Mouse (Mus musculus): ENCODE measurements around the gene Zzz3.
"Not testable (repeated sequence)": the region's sequence is repeated elsewhere in the genome, so short reads cannot be mapped to it uniquely, and the experiment has no call there.

Gene Zzz3

DNA sequence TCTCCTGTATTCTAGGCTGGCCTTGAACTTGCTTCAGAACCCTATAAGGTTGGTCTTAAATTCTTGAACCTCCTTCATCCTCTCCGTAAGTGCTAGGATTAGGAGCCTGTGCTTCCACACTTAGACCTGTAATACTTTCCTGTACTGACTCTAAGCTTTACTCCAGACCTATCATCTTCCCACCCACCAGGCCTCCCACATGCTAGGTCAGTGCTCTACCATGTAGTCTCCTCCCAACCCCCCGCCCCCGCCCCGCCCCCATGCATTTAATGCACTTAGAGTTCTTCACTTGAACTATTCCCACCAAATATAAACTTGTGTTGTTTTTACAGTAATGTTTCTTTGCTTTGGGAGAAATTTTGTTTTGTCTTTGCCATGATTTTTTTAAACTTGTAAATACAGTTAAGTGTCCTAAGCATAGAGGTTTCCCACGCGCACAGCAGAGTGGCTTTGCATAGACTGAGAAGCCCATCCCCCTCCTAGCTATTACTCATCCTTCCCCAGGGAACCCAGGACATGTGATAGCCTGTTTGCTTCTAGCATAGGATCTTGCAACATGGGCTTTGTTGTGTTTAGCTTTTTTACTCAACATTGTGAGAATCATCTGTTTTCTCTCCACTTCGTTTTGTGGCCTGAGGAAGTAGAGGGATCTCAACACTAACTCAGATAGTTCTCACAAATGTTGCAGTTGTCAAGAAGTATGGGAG is 6.8 kb downstream of the Zzz3 start:
- no peak for DNase-seq (ENCODE audit: extremely low spot score, low spot score)

DNA sequence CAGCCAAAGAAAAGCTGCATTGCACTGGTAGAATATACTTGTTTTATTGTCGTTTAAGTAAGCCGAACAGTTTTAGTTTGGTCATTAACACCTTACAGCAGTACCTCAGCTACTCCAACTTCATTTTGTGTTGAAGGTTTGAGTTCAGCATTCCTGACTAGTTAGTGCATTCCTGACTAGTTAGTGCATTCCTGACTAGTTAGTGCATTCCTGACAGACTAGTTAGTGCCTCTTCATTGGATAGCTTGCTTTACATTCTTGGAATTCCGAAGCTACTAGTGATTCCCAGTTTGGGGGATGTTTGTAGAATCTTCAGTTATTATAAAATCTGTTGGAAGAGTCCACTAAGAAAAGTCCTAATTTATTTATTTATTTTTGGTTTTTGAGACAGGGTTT is 7.4 kb downstream of the Zzz3 start:
- no peak for DNase-seq (ENCODE audit: extremely low spot score, low spot score)

DNA sequence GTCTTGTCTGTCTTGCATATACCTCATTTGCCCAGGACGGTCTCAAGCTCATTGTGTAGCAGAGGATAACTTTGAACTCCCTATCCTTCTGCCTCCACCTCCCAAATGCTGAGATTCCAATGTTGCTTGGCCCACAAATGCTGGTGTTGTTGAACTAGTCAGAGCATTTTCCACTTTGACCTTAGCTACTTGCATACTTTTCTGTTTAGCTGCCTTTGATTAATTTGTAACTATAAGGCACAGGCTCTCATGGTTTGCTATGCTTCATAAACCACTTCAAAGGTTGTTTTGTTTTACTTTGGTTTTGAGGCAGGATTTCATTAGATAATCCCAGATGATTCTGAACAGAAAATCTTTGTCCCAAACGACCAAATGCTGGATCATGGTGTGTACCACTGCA is 8.6 kb downstream of the Zzz3 start:
- no peak for DNase-seq (ENCODE audit: extremely low spot score, low spot score)

DNA sequence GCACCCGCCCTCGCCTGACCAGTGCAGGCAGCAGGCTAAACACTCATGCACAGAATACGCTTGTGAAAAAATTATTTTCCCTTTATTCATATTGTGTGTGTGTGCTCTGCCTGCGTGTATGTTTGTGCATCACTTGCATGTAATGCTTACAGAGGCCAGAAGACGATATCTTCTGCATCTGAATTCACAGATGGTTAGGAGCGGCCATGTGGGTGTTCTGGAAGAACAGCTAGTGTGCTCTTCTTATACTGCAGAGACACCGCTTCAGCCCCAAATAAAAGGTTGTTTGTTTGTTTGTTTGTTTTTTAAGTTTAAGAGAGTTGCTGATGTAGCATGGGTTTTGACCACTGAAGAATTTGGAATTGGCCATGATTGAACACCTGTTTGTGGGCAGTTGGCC is 10.1 kb downstream of the Zzz3 start:
- DNase-seq (ENCODE audit: extremely low spot score, low spot score) = no peak

DNA sequence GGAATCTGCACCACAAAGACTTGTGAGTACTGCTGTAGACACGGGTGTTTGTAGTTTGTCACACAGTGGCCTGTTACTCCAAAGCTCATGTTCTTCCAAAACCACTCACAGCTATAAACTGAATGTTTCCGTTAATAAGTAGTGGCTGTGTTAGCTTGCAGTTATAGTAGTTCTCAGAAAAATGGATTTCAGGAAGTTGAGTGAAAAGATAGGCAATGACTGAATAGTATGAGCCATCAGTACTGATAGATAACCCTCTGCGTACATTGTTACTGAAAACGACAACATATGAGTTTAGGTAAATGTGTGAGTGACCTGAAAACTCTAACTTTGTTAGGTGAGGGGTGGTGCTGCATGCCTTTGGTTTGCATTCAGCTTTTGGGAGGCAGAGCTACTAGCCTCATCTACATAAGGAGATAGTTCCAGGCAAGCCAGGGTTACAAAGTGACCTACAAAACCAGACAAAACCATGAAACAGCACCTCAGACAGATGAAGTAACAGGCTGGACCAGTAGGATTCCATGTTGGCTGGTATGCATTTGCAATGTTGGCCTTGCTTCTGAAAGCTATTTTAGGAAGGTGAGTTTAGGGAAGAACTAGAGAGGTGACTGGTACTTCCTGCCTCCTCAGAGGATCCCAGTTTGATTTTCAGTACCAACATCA is 10.8 kb downstream of the Zzz3 start:
- no peak for DNase-seq (ENCODE audit: extremely low spot score, low spot score)

DNA sequence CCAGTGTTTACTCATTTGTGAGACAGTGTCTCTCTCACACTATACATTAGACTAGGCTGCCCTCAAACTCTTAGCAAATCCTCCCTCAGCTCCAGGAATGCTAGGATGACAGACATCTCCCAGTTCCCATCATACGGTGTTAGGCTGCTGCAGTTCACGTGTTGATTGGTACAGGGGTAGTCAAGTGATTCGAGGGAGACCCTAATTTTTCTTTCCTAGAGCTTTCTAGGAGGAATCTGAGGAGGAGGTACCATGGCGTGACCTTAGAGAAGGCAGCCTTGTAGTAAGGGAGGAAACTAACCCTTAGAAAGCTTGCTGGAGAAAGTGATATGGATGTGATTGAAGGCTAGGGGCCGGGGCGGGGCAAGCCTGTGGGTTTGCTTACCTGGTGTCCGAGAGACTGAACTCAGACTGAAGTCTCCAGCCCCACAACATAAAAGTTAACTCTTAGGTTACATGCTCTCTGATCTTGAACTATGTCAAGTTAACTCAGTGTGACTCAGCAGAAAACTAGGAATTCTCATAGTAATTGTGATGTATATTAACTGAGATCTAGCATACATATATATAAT is 15.8 kb downstream of the Zzz3 start:
- no peak for DNase-seq (ENCODE audit: extremely low spot score, low spot score)

DNA sequence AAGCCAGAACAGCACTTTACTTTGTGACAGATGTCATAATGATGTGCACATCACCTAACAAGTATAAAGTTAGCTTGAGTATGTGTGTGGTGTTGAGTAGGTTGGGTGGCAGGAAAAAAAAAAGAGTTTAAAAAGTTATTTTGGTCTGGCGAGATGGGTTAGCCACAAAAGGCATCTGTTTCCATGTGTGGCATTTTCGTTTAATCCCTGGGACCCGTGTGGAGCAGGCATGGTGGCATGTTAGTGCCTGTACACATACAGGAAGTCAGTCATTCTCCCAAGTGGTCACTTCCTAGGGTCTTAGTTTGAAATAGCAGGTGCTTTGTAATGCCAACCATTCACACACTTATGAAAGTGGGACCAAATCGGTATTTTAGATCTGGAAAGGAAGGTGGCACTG is 17.1 kb downstream of the Zzz3 start:
- DNase-seq (ENCODE audit: extremely low spot score, low spot score) = no peak

DNA sequence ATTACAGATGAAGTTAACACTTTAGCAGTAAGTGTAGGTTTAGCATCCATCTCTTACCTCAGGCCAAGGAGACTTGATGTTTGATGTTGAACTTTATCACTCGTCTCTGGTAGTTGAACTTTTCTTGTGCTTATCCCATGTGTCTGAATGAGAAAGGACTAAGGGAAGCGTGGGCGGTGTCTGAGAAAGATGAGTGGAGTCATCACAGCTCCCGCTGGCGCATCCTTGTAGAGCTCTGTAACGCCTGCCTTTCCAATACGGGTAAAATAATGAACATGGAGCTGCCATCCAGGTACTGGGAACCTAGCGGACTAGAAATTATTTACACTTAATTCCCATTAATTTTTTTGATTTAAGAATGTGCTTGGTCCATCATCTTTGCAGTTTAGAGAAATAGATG is 33.7 kb downstream of the Zzz3 start:
- DNase-seq (ENCODE audit: extremely low spot score, low spot score) = no peak

DNA sequence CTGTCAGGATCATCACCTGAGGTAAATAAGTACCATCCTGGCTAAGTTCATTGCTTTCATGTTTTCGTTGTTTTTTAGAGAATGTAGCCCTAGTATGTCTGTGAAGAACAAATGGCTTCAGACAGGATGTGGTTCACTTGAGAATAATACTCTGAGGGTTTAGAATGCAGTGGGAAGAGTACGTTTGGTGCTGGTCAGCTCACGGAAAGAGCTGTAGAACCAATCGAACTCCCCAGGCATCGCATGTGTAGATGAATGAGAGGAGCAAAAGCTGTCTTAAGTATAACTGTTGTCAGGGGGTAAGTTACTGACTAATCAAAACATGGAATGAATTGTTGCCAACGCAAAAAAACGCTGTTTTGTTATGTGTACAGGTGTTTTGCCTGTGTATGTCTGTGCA is 37.4 kb downstream of the Zzz3 start:
- DNase-seq (ENCODE audit: extremely low spot score, low spot score) = no peak

DNA sequence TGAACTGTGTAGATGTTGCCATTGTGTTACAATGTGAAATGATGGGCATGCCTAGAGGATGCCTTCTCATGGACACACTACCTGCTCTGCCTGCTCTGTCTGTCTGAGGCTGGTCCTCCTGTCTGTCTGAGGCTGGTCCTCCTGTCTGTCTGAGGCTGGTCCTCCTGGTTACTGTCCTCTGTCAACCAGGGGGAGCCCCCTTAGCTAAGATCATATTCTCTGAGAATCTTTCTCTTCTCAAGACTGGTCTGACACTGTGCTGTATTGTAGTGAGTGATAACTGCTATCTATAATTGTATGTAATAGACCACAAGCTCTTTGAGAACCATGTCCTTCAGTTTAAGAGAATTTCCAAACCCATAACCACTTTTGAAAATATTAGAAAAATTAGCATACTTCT is 40.3 kb downstream of the Zzz3 start:
- no peak for DNase-seq (ENCODE audit: extremely low spot score, low spot score)

DNA sequence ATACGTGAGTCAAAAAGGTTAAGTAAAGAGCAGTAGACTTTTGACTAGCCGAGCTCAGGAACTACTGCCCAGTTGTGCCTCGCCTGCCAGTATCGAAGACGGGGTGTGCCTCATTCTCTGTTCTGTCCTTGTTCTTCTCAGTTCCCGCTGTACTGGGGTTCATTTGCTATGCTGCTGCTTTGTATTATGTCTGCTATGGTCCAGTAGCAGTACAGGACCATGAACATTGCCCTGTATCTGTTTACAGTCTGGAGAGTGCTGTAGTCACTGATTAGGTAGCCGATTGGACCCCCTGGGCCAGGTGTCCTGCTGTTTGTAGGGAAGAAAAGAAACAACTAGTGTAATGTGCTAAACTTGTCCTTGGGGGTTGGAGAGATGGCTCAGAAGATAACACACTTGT is 42.8 kb downstream of the Zzz3 start:
- DNase-seq (ENCODE audit: extremely low spot score, low spot score) = no peak

DNA sequence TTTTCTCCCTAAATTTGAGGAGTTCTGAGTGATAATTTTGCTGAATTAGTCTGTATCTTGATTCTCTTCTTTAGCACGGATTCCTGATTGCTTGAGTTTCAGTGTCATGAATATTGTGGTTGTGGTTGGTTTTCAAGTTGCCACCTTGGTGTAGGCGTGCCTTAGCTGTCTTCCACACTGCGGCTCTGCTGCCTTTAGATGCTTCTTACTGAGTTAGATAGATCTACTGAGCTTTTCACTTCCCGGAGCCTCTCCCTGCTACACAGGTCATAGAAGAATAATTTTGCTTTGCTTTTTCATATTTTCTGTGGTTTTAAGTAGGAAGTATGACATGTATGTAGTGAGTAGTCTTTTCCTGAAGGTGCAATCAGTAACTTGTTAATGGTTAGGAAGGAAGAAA is 47.5 kb downstream of the Zzz3 start:
- no peak for DNase-seq (ENCODE audit: extremely low spot score, low spot score)

DNA sequence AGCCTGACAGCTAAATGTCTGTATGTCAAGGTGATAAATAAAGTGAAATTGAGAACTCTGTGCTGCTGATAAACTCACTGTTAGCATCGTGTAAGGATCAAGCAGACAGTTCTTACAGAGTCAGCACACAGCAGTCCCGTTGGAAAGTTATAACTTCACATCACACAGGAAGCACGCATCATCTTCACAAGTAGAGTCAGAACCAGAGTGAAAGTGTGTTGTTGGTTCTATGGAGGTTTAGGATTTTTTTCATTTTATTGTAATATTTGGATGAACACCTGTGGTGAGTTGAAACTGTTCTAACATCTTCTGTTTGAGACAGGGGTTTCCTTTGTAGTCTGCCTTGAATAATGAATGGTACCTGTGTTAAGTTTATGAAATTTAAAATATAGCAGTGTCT is 48.8 kb downstream of the Zzz3 start:
- no peak for DNase-seq (ENCODE audit: extremely low spot score, low spot score)

DNA sequence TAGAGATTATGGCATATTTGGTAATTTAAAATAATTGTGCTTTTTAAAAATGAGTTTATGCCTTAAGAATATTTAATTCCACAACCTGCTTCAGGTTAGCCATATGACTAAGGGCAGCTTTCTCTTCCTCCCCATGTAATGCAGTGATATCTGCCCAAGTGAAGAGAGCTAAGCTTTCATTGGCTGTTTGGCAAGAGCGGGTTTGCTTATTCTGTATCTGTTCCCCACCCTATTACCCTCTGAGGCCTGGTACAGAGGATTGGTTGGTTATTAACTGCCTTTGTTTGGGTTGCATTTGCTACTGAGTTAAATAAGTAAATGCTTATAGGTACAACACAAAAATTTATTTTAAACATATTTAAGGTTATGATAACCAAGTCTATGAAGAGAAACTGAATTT is 51.7 kb downstream of the Zzz3 start:
- DNase-seq (ENCODE audit: extremely low spot score, low spot score) = no peak

DNA sequence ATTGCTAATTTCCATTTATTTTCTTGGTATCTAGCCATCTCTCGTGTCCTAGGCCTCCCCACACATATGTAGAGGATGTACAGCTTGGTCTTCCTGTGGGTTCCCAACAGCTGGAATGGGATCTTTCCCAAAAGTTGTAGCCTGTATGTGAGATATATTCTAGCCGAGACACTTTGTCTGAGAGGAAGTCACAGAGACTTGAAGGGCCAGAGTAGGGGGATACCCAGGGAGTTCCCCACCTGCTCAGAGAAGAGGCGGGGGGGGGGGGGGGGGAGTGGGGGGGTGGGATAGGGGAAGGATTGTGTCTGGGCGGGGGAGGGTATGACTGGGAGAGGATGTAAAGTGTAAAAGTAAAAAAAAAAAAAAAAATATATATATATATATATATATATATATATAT is 57.9 kb downstream of the Zzz3 start:
- no peak for DNase-seq (ENCODE audit: extremely low spot score, low spot score)

DNA sequence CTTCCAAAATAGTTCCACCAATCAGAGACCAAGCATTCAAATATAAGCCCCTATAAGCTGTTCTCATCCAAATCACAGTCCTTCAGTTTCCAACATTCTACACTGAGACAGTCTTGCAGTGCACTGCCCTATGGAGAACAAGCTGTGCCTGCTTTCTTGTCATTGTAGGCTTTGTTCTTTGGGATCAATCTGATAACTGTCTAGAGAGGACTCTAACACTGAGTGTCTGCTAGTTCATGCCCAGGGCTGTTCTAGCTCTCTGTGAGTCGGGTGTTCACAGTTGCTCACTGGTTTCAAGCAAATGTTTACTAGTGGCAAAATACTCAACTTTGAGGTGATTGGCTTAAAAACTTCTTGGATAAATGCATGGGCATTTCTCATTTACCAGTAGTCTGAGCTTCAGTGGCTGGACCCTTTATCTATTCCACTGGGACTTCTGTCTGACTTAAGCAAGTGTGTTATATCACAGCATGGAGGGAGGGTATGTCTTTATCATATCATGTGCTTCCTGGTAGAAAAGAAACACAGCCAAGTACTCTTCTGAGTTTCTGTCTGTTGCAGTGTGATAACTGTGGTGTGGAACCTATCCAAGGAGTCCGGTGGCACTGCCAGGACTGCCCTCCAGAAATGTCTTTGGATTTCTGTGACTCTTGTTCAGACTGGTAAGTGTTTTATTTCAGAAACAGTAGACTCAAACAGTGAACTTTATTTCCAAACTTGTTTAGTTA is 62.2 kb downstream of the Zzz3 start:
- DNase-seq (ENCODE audit: extremely low spot score, low spot score) = no peak

DNA sequence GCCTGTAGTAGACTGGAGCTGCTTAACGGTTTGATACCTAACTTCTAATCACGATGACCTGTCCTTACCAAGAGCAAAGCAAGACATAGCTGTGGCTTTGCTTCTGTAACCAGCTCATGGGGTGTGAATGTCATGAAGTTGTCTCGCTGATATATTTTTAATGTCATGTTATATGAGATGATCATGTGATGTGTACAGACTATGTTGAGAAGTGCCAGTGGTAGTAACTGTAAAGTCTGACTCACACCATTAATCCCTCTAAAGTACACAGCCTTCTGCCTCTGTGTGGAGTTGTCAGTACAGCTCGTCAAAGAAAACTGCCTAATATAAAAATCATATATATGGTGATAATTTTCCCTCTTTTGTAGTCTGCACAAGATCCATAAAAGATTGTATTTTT is 63.6 kb downstream of the Zzz3 start:
- DNase-seq (ENCODE audit: extremely low spot score, low spot score) = not testable (repeated sequence)

DNA sequence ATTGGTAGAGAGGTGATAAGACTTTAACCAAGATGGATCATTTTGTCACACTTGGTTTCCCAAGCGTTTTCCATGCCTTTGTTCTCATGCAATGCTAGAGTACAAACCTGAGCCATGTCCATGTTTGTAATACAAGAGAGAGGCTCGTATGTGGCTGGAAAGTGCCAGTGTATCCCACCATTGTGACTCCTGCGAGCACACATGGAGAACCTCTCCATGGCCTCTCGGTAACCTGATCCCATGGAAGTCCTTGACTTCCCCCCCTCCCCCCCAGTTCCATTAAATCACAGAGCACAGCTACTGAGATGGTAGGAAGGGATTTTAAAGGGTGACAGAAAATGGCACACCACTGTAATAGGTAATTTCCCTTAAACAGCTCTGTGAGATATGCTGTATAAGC is 65.5 kb downstream of the Zzz3 start:
- DNase-seq (ENCODE audit: extremely low spot score, low spot score) = no peak

DNA sequence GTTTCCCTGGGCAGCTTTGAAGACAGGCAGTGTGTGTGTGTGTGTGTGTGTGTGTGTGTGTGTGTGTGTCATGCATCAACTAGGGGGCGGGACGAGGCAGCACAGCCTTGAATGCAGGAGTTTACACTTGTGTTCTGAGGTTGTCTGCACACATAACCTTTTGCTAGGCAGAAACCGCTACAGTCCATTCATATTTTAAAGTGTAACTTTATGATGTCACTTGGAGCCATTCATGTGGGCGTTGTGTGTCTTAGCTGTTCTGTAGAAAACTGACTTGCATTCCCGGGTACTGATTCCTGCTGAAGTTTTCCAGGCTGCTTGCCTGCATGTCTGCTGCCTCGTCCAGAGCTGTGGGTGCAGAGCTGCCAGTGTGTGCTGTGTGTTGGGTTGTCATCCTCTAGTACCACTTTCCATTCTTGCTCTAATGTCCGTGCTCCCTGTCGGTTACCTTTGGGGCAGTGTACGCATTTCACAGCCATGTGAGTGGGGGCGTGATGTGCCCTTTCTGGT is 66.8 kb downstream of the Zzz3 start:
- DNase-seq (ENCODE audit: extremely low spot score, low spot score) = no peak

DNA sequence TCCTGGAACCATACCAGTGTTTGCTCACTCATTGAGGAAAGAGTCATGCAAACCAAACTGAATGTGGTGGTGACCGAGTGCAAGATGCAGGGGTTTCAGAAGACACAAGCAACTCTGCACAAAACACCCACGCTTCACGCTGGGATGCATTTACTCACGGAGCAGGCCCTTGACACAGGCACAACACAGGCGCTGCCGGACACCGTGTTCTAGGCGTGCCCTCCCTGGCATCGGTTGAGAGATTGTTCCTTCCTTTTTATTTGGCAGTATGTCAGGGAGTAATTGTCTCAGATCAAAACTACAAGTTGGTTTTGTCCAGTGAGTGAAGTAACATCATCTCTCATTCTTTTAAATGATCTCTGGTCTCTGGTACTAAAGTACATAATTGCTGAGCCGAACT is 67.6 kb downstream of the Zzz3 start:
- DNase-seq (ENCODE audit: extremely low spot score, low spot score) = no peak

DNA sequence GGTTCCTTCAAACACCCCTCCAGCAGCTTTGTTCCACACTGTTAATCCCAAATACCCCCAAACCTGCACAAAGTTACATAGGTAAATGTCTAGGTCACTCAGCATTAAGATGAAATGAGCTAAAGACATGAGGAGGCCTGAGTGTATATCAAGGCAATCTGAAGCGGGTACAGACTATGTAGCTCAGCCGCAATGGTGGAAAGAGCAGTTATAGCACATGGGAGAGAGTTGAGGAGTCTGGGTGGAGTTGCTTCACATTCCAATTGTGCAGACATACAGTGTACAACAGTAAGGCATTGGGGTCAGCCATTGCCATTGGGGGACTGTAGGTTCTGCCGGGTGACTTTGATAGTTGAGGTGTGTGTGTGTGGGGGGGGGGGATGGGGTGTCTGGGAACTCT is 69.2 kb downstream of the Zzz3 start:
- DNase-seq (ENCODE audit: extremely low spot score, low spot score) = no peak

DNA sequence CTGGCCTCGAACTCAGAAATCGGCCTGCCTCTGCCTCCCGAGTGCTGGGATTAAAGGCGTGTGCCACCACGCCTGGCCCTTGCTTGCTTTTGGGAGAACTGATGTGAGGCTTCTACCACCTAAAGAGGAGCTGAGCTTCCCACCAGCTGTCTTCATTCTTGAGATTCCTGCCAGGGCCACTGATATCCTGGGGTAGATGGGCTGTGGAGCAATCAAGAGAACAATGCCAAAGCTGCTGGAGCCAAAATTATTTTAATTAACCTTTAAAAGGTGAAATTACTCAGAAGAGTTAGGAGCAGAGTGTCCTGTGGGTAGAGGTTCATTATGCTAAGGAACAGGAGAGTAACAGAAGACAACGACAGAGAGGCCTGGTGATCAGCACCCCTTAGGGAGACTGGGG is 70.1 kb downstream of the Zzz3 start:
- no peak for DNase-seq (ENCODE audit: extremely low spot score, low spot score)

All from neural tube, embryonic 10.5 days (tissue).